In the genomic region with DNA sequence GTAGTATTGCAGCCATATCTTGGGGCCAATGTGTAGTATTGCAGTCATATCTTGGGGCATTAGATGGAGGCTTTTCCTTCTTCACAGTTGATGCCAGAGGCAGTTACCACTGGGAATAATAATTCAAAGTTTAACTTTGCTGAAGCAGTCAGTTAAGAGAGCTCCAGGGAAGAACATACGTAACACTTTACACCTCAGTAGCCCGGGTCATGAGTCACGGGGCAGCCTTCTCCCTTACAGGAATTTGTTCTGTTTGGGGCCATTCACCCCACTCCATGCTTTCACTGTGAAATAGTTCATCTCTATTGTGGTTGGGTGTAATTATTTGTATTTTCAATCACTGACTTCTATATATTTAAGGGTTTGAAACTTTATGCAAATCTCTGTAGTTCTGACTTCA, we compare ENCODE assay signal across 18 mouse cellular contexts. TPM values are rescaled to one million over a fixed set of nuclear protein-coding genes. Genes with fewer than 3 reads are reported as not detected.
"Had no signal": no experiment of that assay in that cellular context is flagged by ENCODE, and none has a peak within 500 bp of the region (broad histone marks: within the 10 kb centered on the region; RNA-seq: fewer than 3 reads in every experiment).

No protein-coding gene starts in this region.

- H3K4me3 ChIP-seq: hindbrain, embryonic 15.5 days; lung, embryonic 15.5 days; neural tube, embryonic 12.5 days; neural tube, embryonic 15.5 days had no signal

- H3K36me3 ChIP-seq: hindbrain, embryonic 15.5 days; lung, embryonic 15.5 days; neural tube, embryonic 12.5 days; neural tube, embryonic 15.5 days had no signal

- H3K9ac ChIP-seq: hindbrain, embryonic 15.5 days; liver, embryonic 14.5 days; liver, postnatal 0 days; lung, embryonic 15.5 days; neural tube, embryonic 12.5 days; neural tube, embryonic 15.5 days had no signal

- H3K27me3 ChIP-seq: hindbrain, embryonic 15.5 days; lung, embryonic 15.5 days; neural tube, embryonic 12.5 days; neural tube, embryonic 15.5 days had no signal

- H3K9me3 ChIP-seq: hindbrain, embryonic 15.5 days; lung, embryonic 15.5 days; neural tube, embryonic 12.5 days; neural tube, embryonic 15.5 days had no signal

- H3K4me1 ChIP-seq: hindbrain, embryonic 15.5 days; lung, embryonic 15.5 days; neural tube, embryonic 12.5 days; neural tube, embryonic 15.5 days had no signal

- DNase-seq: liver, postnatal 0 days; lung, postnatal 14 days; lung, postnatal 4 days; midbrain, embryonic 14.5 days; right cerebral cortex, postnatal 25 days; spleen, adult 18-20 months; thymus, adult 2 months; thymus, postnatal 14 days; thymus, postnatal 4 days had no signal

- H3K27ac ChIP-seq: hindbrain, embryonic 15.5 days; liver, embryonic 14.5 days; lung, embryonic 15.5 days; neural tube, embryonic 12.5 days; neural tube, embryonic 15.5 days; stomach, postnatal 0 days had no signal

- ATAC-seq: intestine, postnatal 0 days; liver, postnatal 0 days had no signal

- H3K4me2 ChIP-seq: hindbrain, embryonic 15.5 days; lung, embryonic 15.5 days; midbrain, embryonic 11.5 days; neural tube, embryonic 12.5 days; neural tube, embryonic 15.5 days had no signal

RNA-seq across cellular contexts. Expression of gene Spp1, which starts 11.1 kb away (rescaled TPM):
- total RNA-seq: megakaryocyte-erythroid progenitor cell, adult 5-6 weeks had no signal
